Mouse (Mus musculus) E14TG2a.4 (cell line): ENCODE results near the gene Nceh1.

ENCODE experiments used
- H3K27me3 ChIP-seq: 2 replicates; pipeline ENCODE4 v1.6.1; 2014; ENCODE audit warnings: low read length, control low read depth; ENCODE audit not compliant: insufficient read depth
- H3K36me3 ChIP-seq: 2 replicates; pipeline ENCODE4 v1.6.1; 2014; ENCODE audit warnings: low read length, control low read depth; ENCODE audit not compliant: insufficient read depth
- H3K4me1 ChIP-seq: replicated peaks from 2 replicates; pipeline ENCODE4 v1.6.1; 2014; ENCODE audit warnings: low read depth, low read length, control low read depth
- H3K4me3 ChIP-seq: replicated peaks from 2 replicates; pipeline ENCODE4 v1.5.1; 2014; ENCODE audit warnings: mild to moderate bottlenecking, low read length
- H3K9me3 ChIP-seq: 2 replicates; pipeline ENCODE4 v1.6.1; 2014; ENCODE audit warnings: low read length, control low read depth
- CTCF ChIP-seq: conservative IDR thresholded peaks from 2 replicates; pipeline ENCODE4 v1.5.1; 2014; ENCODE audit warnings: low read length
- NANOG ChIP-seq: IDR thresholded peaks from 2 replicates; pipeline ENCODE4 v1.6.1; 2014; ENCODE audit warnings: borderline replicate concordance, low read length, mixed read lengths
- POU5F1 ChIP-seq: IDR thresholded peaks from 2 replicates; pipeline ENCODE4 v1.6.1; 2014; ENCODE audit warnings: low read length, borderline replicate concordance

Gene Nceh1

GRCm38 (mm10) chr3:27196529-27196928, 13.8 kb downstream of the Nceh1 start:
- H3K27me3 ChIP-seq = no peaks in the 10 kb centered on the region
- H3K4me1 ChIP-seq = peaks cover 21% of the 10 kb centered on the region
- TF ChIP-seq CTCF = no peak
- no peaks in the 10 kb centered on the region for H3K9me3 ChIP-seq
- no peaks in the 10 kb centered on the region for H3K36me3 ChIP-seq
- H3K4me3 ChIP-seq = no peak overlapping the region

GRCm38 (mm10) chr3:27197816-27198215, 15.1 kb downstream of the Nceh1 start:
- TF ChIP-seq POU5F1 (no peak), CTCF (no peak), NANOG (no peak)
- no peaks in the 10 kb centered on the region for H3K9me3 ChIP-seq
- H3K4me3 ChIP-seq = no peak overlapping the region

GRCm38 (mm10) chr3:27199120-27199519, 16.4 kb downstream of the Nceh1 start:
- Histone ChIP-seq H3K36me3 (no peaks in the 10 kb centered on the region), H3K9me3 (no peaks in the 10 kb centered on the region), H3K4me3 (no peak overlapping the region), H3K4me1 (peaks cover 10% of the 10 kb centered on the region; the same call in 1 of the 2 replicates), H3K27me3 (no peaks in the 10 kb centered on the region)
- TF ChIP-seq CTCF (no peak), POU5F1 (no peak), NANOG (no peak)

More at GRCm38 (mm10) chr3:27197816-27198215, 15.1 kb downstream of the Nceh1 start:
- Histone ChIP-seq H3K4me1 (peaks cover 10% of the 10 kb centered on the region; the same call in 1 of the 2 replicates), H3K27me3 (no peaks in the 10 kb centered on the region), H3K36me3 (no peaks in the 10 kb centered on the region)

GRCm38 (mm10) chr3:27201728-27202411, 19.1 kb downstream of the Nceh1 start:
- Histone ChIP-seq H3K4me1 (peaks cover 23% of the 10 kb centered on the region), H3K9me3 (no peaks in the 10 kb centered on the region), H3K36me3 (no peaks in the 10 kb centered on the region), H3K4me3 (no peak overlapping the region), H3K27me3 (no peaks in the 10 kb centered on the region)
- TF ChIP-seq CTCF (no peak), POU5F1 (no peak)

- Histone ChIP-seq H3K27me3 (no peaks in the 10 kb centered on the region), H3K4me3 (no peak overlapping the region), H3K4me1 (peaks cover 36% of the 10 kb centered on the region), H3K9me3 (peaks cover 8% of the 10 kb centered on the region; the same call in 1 of the 2 replicates), H3K36me3 (0 out of 2 replicates have a peak, but pooled peaks cover 2% of the 10 kb centered on the region)
- TF ChIP-seq POU5F1 = no peak
- TF ChIP-seq NANOG = no peak
- no peak for TF ChIP-seq CTCF
Measured at GRCm38 (mm10) chr3:27205068-27205467, 22.3 kb downstream of the Nceh1 start.

- TF ChIP-seq NANOG (no peak), CTCF (no peak), POU5F1 (no peak)
- H3K4me1 ChIP-seq = peaks cover 36% of the 10 kb centered on the region
- peaks cover 8% of the 10 kb centered on the region; the same call in 1 of the 2 replicates for H3K9me3 ChIP-seq
- no peaks in the 10 kb centered on the region for H3K27me3 ChIP-seq
- no peak overlapping the region for H3K4me3 ChIP-seq
- 0 out of 2 replicates have a peak, but pooled peaks cover 2% of the 10 kb centered on the region for H3K36me3 ChIP-seq
Measured at GRCm38 (mm10) chr3:27205514-27206220, 22.9 kb downstream of the Nceh1 start.

- no peak for TF ChIP-seq NANOG
- no peak for TF ChIP-seq POU5F1
- TF ChIP-seq CTCF = no peak
- Histone ChIP-seq H3K9me3 (peaks cover 8% of the 10 kb centered on the region; the same call in 1 of the 2 replicates), H3K36me3 (0 out of 2 replicates have a peak, but pooled peaks cover 2% of the 10 kb centered on the region), H3K4me1 (peaks cover 36% of the 10 kb centered on the region), H3K4me3 (no peak overlapping the region), H3K27me3 (no peaks in the 10 kb centered on the region)
Measured at GRCm38 (mm10) chr3:27206221-27206560, 23.4 kb downstream of the Nceh1 start.

GRCm38 (mm10) chr3:27206577-27206976, 23.8 kb downstream of the Nceh1 start:
- TF ChIP-seq NANOG (no peak), POU5F1 (no peak), CTCF (no peak)
- Histone ChIP-seq H3K9me3 (peaks cover 8% of the 10 kb centered on the region; the same call in 1 of the 2 replicates), H3K4me1 (peaks cover 36% of the 10 kb centered on the region), H3K4me3 (no peak overlapping the region), H3K36me3 (0 out of 2 replicates have a peak, but pooled peaks cover 2% of the 10 kb centered on the region), H3K27me3 (no peaks in the 10 kb centered on the region)
